Mouse (Mus musculus): Measurements from ENCODE around the gene Igf2.

Gene Igf2

GRCm38 (mm10) chr7:142666659-142667058 is at the start of gene Igf2:
TSS of gene Igf2 (minus strand) at chr7:142666816.
- no peak for DNase-seq (ENCODE audit: low read depth, low spot score)

- peak; percentile 32 for DNase-seq (ENCODE audit: low read depth, low spot score)
Measured at GRCm38 (mm10) chr7:142714783-142715498, 48.3 kb upstream of the Igf2 start.

- no peak for DNase-seq (ENCODE audit: low read depth, low spot score)
Measured at GRCm38 (mm10) chr7:142706873-142707272, 40.3 kb upstream of the Igf2 start.

- no peak for DNase-seq (ENCODE audit: low read depth, low spot score)
Measured at GRCm38 (mm10) chr7:142699334-142699860, 32.8 kb upstream of the Igf2 start.

GRCm38 (mm10) chr7:142678611-142679010 is 12.0 kb upstream of the Igf2 start:
- no peak for DNase-seq (ENCODE audit: low read depth, low spot score)

- DNase-seq (ENCODE audit: low read depth, low spot score) = peak; percentile 24
Measured at GRCm38 (mm10) chr7:142675644-142676043, 9.0 kb upstream of the Igf2 start.

- DNase-seq (ENCODE audit: low read depth, low spot score) = no peak
Measured at GRCm38 (mm10) chr7:142675141-142675540, 8.5 kb upstream of the Igf2 start.

GRCm38 (mm10) chr7:142672120-142672519 is 5.5 kb upstream of the Igf2 start:
- DNase-seq (ENCODE audit: low read depth, low spot score) = peak; percentile 25

- no peak for DNase-seq (ENCODE audit: low read depth, low spot score)
Measured at GRCm38 (mm10) chr7:142671067-142671466, 4.5 kb upstream of the Igf2 start.

- DNase-seq (ENCODE audit: low read depth, low spot score) = no peak
Measured at GRCm38 (mm10) chr7:142669751-142670625, 3.4 kb upstream of the Igf2 start, which contains the start of gene Gm49394. TSS of gene Gm49394 (minus strand) at chr7:142669942.

GRCm38 (mm10) chr7:142668328-142668727 is 1.7 kb upstream of the Igf2 start:
- no peak for DNase-seq (ENCODE audit: low read depth, low spot score)

- DNase-seq (ENCODE audit: low read depth, low spot score) = no peak
Measured at GRCm38 (mm10) chr7:142667521-142667920, 905 bp upstream of the Igf2 start.

GRCm38 (mm10) chr7:142666109-142666508 is 507 bp downstream of the Igf2 start:
- DNase-seq (ENCODE audit: low read depth, low spot score) = no peak

GRCm38 (mm10) chr7:142665364-142665763 is 1.3 kb downstream of the Igf2 start:
- DNase-seq (ENCODE audit: low read depth, low spot score) = no peak

- DNase-seq (ENCODE audit: low read depth, low spot score) = no peak
Measured at GRCm38 (mm10) chr7:142664465-142665029, 2.1 kb downstream of the Igf2 start.

- DNase-seq (ENCODE audit: low read depth, low spot score) = no peak
Measured at GRCm38 (mm10) chr7:142663931-142664421, 2.6 kb downstream of the Igf2 start.

- DNase-seq (ENCODE audit: low read depth, low spot score) = no peak
Measured at GRCm38 (mm10) chr7:142663151-142663550, 3.5 kb downstream of the Igf2 start.

- DNase-seq (ENCODE audit: low read depth, low spot score) = no peak
Measured at GRCm38 (mm10) chr7:142661811-142662210, 4.8 kb downstream of the Igf2 start.

GRCm38 (mm10) chr7:142661046-142661445 is 5.6 kb downstream of the Igf2 start:
- no peak for DNase-seq (ENCODE audit: low read depth, low spot score)

GRCm38 (mm10) chr7:142660651-142660945 is 6.0 kb downstream of the Igf2 start:
- DNase-seq (ENCODE audit: low read depth, low spot score) = no peak

GRCm38 (mm10) chr7:142659767-142660650 is 6.6 kb downstream of the Igf2 start:
- DNase-seq (ENCODE audit: low read depth, low spot score) = no peak

Measured in CD4-positive helper T cell, adult 2 months (primary cell).